Mouse (Mus musculus) limb, embryonic 11.5 days (tissue): ENCODE measurements around the gene Osgin1. TPM values are rescaled to one million over a fixed set of nuclear protein-coding genes. Genes with fewer than 3 reads are reported as not detected.

Experiments used
- ATAC-seq: fragments of 200-750 bp; cut with Nextera tagmentation; 2 replicates; pipeline ENCODE4 v1.8.0; 2017; ENCODE audit warnings: low read depth; ENCODE audit not compliant: insufficient number of reproducible peaks, low FRiP score, low TSS enrichment
- DNase-seq: peaks from one replicate; pipeline ENCODE4 v3.0.0-alpha.2; 2015; ENCODE audit warnings: low spot score
- H3K27ac ChIP-seq: fragments of 300-500 bp; sonication (generic); replicated peaks from 2 replicates; pipeline ENCODE4 v1.5.1; 2014; ENCODE audit warnings: low read depth, mild to moderate bottlenecking, low read length
- H3K27me3 ChIP-seq: fragments of 300-500 bp; sonication (generic); 2 replicates; pipeline ENCODE4 v1.6.1; 2014; ENCODE audit warnings: mild to moderate bottlenecking, low read length, mixed read lengths; ENCODE audit not compliant: control insufficient read depth, insufficient read depth
- H3K36me3 ChIP-seq: fragments of 300-500 bp; sonication (generic); 2 replicates; pipeline ENCODE4 v1.6.1; 2014; ENCODE audit warnings: mild to moderate bottlenecking, low read length, moderate library complexity, mixed read lengths; ENCODE audit not compliant: control insufficient read depth, insufficient read depth
- H3K4me1 ChIP-seq: fragments of 300-500 bp; sonication (generic); 2 replicates; pipeline ENCODE4 v1.6.1; 2014; ENCODE audit warnings: low read length, mixed read lengths; ENCODE audit not compliant: control insufficient read depth, insufficient read depth
- H3K4me2 ChIP-seq: fragments of 300-500 bp; sonication (generic); 2 replicates; pipeline ENCODE4 v1.6.1; 2014; ENCODE audit warnings: low read depth, mild to moderate bottlenecking, moderate library complexity; ENCODE audit not compliant: severe bottlenecking
- H3K4me3 ChIP-seq: fragments of 300-500 bp; sonication (generic); 2 replicates; pipeline ENCODE4 v1.5.1; 2014; ENCODE audit warnings: low read depth, low read length
- H3K9ac ChIP-seq: fragments of 300-500 bp; sonication (generic); 2 replicates; pipeline ENCODE4 v1.6.1; 2014; ENCODE audit warnings: mild to moderate bottlenecking, low read length
- H3K9me3 ChIP-seq: fragments of 300-500 bp; sonication (generic); 2 replicates; pipeline ENCODE4 v1.6.1; 2016; ENCODE audit warnings: low read length; ENCODE audit not compliant: control insufficient read depth
- WGBS: fragments of 180-500 bp; shearing (Covaris S2); extraction: QIAGEN DNeasy Blood & Tissue Kit; methylation state at CpG from one replicate; pipeline ENCODE4 v1.1.7; 2014; 5-methylcytosine and 5-hydroxymethylcytosine counted together
- polyA plus RNA-seq: library from polyadenylated mRNA; unstranded; fragments of >200 nt; fragmentation: Nextera tagmentation; extraction: Ambion mirVana; gene quantifications from 2 replicates; pipeline ENCODE4 v1.2.1, GENCODE M21; 2014

Gene Osgin1
- polyA plus RNA-seq, 1 experiment from 2014 or later, result 0.37 TPM

DNA sequence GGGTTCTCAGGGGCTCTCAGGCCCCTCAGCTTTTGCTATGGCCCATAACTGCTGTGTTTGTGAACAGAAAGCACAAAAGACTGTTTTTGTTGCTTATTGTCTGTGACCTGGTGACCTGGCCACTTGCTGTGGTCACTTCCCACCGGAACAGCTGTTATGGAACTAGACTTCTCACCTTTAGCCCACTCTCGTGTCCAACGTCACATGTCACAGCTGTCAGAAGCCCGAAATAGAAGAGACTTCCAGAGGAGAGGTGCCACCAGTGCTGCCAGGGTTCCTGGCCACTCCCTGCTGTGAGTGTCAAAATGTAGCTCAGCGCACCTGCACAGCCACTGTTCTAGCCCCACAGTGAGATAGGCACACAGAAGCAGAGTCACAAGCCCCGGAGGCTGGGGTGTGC, 34.7 kb upstream of the Osgin1 start:
- Histone ChIP-seq H3K36me3 (no peaks in the 10 kb centered on the region), H3K4me2 (no peak overlapping the region), H3K4me1 (peaks cover 5% of the 10 kb centered on the region), H3K9ac (no peak overlapping the region), H3K27me3 (no peaks in the 10 kb centered on the region), H3K27ac (no peak overlapping the region), H3K9me3 (no peaks in the 10 kb centered on the region), H3K4me3 (no peak overlapping the region)
- WGBS, result 80% methylated on average over 6 of the region's 6 CpGs
- DNase-seq, result no peak
- no peak for ATAC-seq

DNA sequence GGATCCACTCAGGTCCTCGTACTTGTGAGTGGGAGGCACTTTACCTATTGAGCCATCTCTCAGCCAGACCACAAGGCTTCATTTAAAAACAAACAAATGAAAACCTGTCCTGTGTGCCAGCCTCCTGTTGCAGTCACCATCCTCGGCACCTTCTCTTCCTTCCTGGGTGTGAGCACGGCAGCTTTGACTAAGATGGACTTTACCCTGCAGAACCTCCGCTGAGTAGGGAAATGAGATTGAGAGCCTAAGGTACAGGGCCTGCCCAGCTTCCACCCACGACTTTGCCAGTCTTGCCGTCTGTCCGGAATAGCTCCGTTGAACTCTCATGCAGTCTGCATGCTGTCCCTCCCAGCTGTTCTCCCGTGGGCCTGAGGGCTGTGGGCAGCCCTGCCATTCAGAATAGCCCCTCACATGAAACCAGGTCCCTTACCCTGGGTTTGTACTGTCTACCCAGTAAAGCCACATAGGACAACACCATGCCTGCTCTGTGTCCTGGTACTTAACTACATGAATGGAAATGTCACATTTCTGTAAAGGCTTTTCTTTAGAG, 33.7 kb upstream of the Osgin1 start:
- no peaks in the 10 kb centered on the region for H3K27me3 ChIP-seq
- WGBS, result 85% methylated on average over 9 of the region's 9 CpGs
- no peak for DNase-seq
- no peak for ATAC-seq
- H3K9ac ChIP-seq, result no peak overlapping the region
- H3K4me3 ChIP-seq, result no peak overlapping the region
- peaks cover 5% of the 10 kb centered on the region for H3K4me1 ChIP-seq
- H3K27ac ChIP-seq, result no peak overlapping the region
- H3K4me2 ChIP-seq, result no peak overlapping the region
- no peaks in the 10 kb centered on the region for H3K36me3 ChIP-seq
- no peaks in the 10 kb centered on the region for H3K9me3 ChIP-seq

DNA sequence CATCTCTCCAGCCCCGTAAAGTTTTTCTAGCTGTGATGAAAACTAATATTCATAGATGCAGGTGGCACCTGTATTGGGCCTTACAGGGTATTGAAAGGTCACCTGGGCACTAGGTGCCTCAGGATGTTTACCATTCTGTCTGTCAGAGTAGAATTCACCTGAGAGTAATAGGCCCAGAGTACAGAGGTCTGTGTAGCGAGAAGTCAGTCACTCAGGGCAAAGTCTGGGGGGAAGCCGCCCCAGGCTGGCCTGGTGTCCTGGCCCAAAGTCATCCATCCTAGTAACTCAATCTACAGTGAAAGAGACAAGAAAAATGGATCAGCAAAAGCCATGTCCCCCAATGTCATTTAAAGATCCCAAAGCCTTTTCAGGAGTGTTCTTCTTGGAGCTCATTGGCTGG, 33.0 kb upstream of the Osgin1 start:
- Histone ChIP-seq H3K27ac (no peak overlapping the region), H3K4me2 (no peak overlapping the region), H3K9ac (no peak overlapping the region), H3K4me3 (no peak overlapping the region), H3K27me3 (no peaks in the 10 kb centered on the region), H3K4me1 (no peaks in the 10 kb centered on the region), H3K36me3 (no peaks in the 10 kb centered on the region), H3K9me3 (no peaks in the 10 kb centered on the region)
- DNase-seq, result no peak
- ATAC-seq, result no peak
- 87% methylated on average over 3 of the region's 3 CpGs for WGBS

- WGBS, result 74% methylated on average over 10 of the region's 10 CpGs
- Histone ChIP-seq H3K36me3 (no peaks in the 10 kb centered on the region), H3K4me1 (no peaks in the 10 kb centered on the region), H3K4me2 (no peak overlapping the region), H3K9me3 (no peaks in the 10 kb centered on the region), H3K9ac (no peak overlapping the region), H3K27me3 (no peaks in the 10 kb centered on the region), H3K4me3 (no peak overlapping the region), H3K27ac (no peak overlapping the region)
- DNase-seq (no peak), ATAC-seq (no peak)
Observed at GRCm38 (mm10) chr8:119403912-119404311, 30.0 kb upstream of the Osgin1 start.

DNA sequence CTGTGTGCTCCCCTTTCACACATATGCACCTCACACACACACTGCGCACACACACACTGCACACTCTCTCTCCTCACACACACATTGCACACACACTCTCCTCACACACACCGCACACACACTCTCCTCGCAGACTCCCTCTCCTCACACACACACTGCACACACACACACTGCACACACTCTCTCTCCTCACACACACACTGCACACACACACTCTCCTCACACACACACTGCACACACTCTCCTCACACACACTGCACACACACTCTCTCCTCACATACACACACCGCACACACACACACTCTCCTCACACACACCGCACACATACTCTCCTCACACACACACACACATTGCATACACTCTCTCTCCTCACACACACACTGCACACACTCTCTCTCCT, 29.3 kb upstream of the Osgin1 start:
- no peak for ATAC-seq
- Histone ChIP-seq H3K9me3 (no peaks in the 10 kb centered on the region), H3K4me1 (no peaks in the 10 kb centered on the region), H3K4me2 (no peak overlapping the region), H3K9ac (no peak overlapping the region), H3K27me3 (no peaks in the 10 kb centered on the region), H3K36me3 (no peaks in the 10 kb centered on the region), H3K4me3 (no peak overlapping the region), H3K27ac (no peak overlapping the region)
- WGBS, result 93% methylated on average over 5 of the region's 5 CpGs
- no peak for DNase-seq

DNA sequence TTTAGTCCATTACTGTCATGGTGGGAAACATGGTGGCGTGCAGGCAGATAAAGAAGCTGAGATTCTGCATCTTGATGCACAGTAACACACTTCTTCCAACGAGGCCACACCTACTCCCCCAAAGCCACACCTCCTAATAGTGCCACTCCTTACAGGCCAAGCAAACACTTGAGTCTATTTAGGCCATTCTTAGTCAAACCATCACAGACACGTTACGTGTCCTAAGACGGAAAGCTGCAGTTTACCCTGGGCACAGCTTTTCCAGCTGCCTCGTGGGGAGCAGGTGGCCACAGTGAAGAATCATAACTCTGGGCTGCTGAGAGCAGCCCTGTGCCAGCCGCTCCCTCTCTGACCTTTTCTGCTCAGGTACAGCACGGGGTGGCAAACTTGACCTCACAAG, 25.6 kb upstream of the Osgin1 start:
- H3K4me2 ChIP-seq, result no peak overlapping the region
- H3K36me3 ChIP-seq, result no peaks in the 10 kb centered on the region; the same call in 1 of the 2 replicates
- no peak for DNase-seq

GRCm38 (mm10) chr8:119412037-119412734, 21.7 kb upstream of the Osgin1 start:
- no peak overlapping the region for H3K9ac ChIP-seq
- H3K27ac ChIP-seq, result no peak overlapping the region
- 58% methylated on average over 10 of the region's 10 CpGs for WGBS
- no peak for DNase-seq
- no peak for ATAC-seq
- no peaks in the 10 kb centered on the region for H3K27me3 ChIP-seq
- H3K4me2 ChIP-seq, result peak overlapping the region; percentile 26; the same call in 1 of the 2 replicates
- H3K36me3 ChIP-seq, result no peaks in the 10 kb centered on the region; the same call in 1 of the 2 replicates
- no peak overlapping the region for H3K4me3 ChIP-seq
- H3K9me3 ChIP-seq, result no peaks in the 10 kb centered on the region
- no peaks in the 10 kb centered on the region for H3K4me1 ChIP-seq

More for the DNA sequence above, 25.6 kb upstream of the Osgin1 start:
- H3K4me3 ChIP-seq, result no peak overlapping the region
- no peak overlapping the region for H3K9ac ChIP-seq
- no peak overlapping the region for H3K27ac ChIP-seq
- H3K4me1 ChIP-seq, result no peaks in the 10 kb centered on the region
- ATAC-seq, result no peak
- no peaks in the 10 kb centered on the region for H3K9me3 ChIP-seq
- H3K27me3 ChIP-seq, result no peaks in the 10 kb centered on the region
- 86% methylated on average over 8 of the region's 8 CpGs for WGBS

- Histone ChIP-seq H3K27ac (no peak overlapping the region), H3K4me1 (no peaks in the 10 kb centered on the region), H3K4me3 (no peak overlapping the region), H3K4me2 (peak overlapping the region; percentile 26), H3K9ac (peak overlapping the region; percentile 2; the same call in 1 of the 2 replicates), H3K9me3 (no peaks in the 10 kb centered on the region), H3K27me3 (no peaks in the 10 kb centered on the region), H3K36me3 (no peaks in the 10 kb centered on the region; the same call in 1 of the 2 replicates)
- WGBS, result 14% methylated on average over 18 of the region's 18 CpGs
- peak; percentile 88 for DNase-seq
- peak; percentile 24; the same call in 1 of the 2 replicates for ATAC-seq
Observed at GRCm38 (mm10) chr8:119412735-119413498, 21.0 kb upstream of the Osgin1 start.
